Mouse (Mus musculus) lung, embryonic 15.5 days (tissue): ENCODE data around the gene Smyd3. TPM values are rescaled to one million over a fixed set of nuclear protein-coding genes. Genes with fewer than 3 reads are reported as not detected.
"Not testable (repeated sequence)": the region's sequence is repeated elsewhere in the genome, so short reads cannot be mapped to it uniquely, and the experiment has no call there.

Experiments
- ATAC-seq: fragments of 200-750 bp; cut with Nextera tagmentation; 2 replicates; pipeline ENCODE4 v1.8.0; 2017; ENCODE audit warnings: moderate number of reproducible peaks, borderline replicate concordance; ENCODE audit not compliant: low FRiP score, low TSS enrichment; ENCODE audit errors: extremely low read depth
- H3K27ac ChIP-seq: fragments of 300-500 bp; sonication (generic); 2 replicates; pipeline ENCODE4 v1.5.1; 2015; ENCODE audit warnings: moderate library complexity, mild to moderate bottlenecking, inconsistent platforms
- H3K27me3 ChIP-seq: fragments of 300-500 bp; sonication (generic); 2 replicates; pipeline ENCODE4 v1.6.1; 2015; ENCODE audit warnings: inconsistent platforms
- H3K36me3 ChIP-seq: fragments of 300-500 bp; sonication (generic); 2 replicates; pipeline ENCODE4 v1.6.1; 2015; ENCODE audit warnings: inconsistent platforms
- H3K4me1 ChIP-seq: fragments of 300-500 bp; sonication (generic); 2 replicates; pipeline ENCODE4 v1.6.1; 2015; ENCODE audit warnings: inconsistent platforms
- H3K4me2 ChIP-seq: fragments of 300-500 bp; sonication (generic); 2 replicates; pipeline ENCODE4 v1.6.1; 2015; ENCODE audit warnings: inconsistent platforms, mild to moderate bottlenecking, moderate library complexity
- H3K4me3 ChIP-seq: fragments of 300-500 bp; sonication (generic); 2 replicates; pipeline ENCODE4 v1.5.1; 2015; ENCODE audit warnings: mild to moderate bottlenecking, inconsistent platforms
- H3K9ac ChIP-seq: fragments of 300-500 bp; sonication (generic); 2 replicates; pipeline ENCODE4 v1.6.1; 2015; ENCODE audit warnings: inconsistent platforms
- H3K9me3 ChIP-seq: fragments of 300-500 bp; sonication (generic); 2 replicates; pipeline ENCODE4 v1.6.1; 2016; ENCODE audit warnings: inconsistent platforms
- WGBS: fragments of 180-500 bp; shearing (Covaris S2); methylation state at CpG from one replicate; pipeline ENCODE4 v1.1.7; 2015; 5-methylcytosine and 5-hydroxymethylcytosine counted together
- polyA plus RNA-seq: library from polyadenylated mRNA; unstranded; fragments of >200 nt; fragmentation: Nextera tagmentation; extraction: Ambion mirVana; gene quantifications from 2 replicates; pipeline ENCODE4 v1.2.1, GENCODE M21; 2015

The Smyd3 gene
- polyA plus RNA-seq, 1 experiment from 2014 or later = 18.3 TPM

- WGBS = 78% methylated on average over 8 of the region's 8 CpGs
- Histone ChIP-seq H3K36me3 (no peaks in the 10 kb centered on the region), H3K27ac (no peak overlapping the region), H3K9me3 (no peaks in the 10 kb centered on the region), H3K4me1 (no peaks in the 10 kb centered on the region), H3K9ac (no peak overlapping the region), H3K4me3 (no peak overlapping the region), H3K4me2 (no peak overlapping the region), H3K27me3 (no peaks in the 10 kb centered on the region)
- ATAC-seq = no peak
These were observed 347.3 kb downstream of the Smyd3 start for GRCm38 (mm10) chr1:179170555-179170954.

GRCm38 (mm10) chr1:179169749-179170148 lies 348.1 kb downstream of the Smyd3 start:
- no peak overlapping the region for H3K9ac ChIP-seq
- 48% methylated on average over 3 of the region's 3 CpGs for WGBS

GRCm38 (mm10) chr1:179169161-179169560 lies 348.7 kb downstream of the Smyd3 start:
- H3K4me1 ChIP-seq = no peaks in the 10 kb centered on the region
- H3K27me3 ChIP-seq = no peaks in the 10 kb centered on the region
- WGBS = 83% methylated on average over 10 of the region's 10 CpGs
- no peak overlapping the region for H3K27ac ChIP-seq
- no peaks in the 10 kb centered on the region for H3K36me3 ChIP-seq
- no peak overlapping the region for H3K9ac ChIP-seq
- no peak overlapping the region for H3K4me3 ChIP-seq
- H3K9me3 ChIP-seq = no peaks in the 10 kb centered on the region
- ATAC-seq = no peak
- H3K4me2 ChIP-seq = no peak overlapping the region

More at GRCm38 (mm10) chr1:179169749-179170148, 348.1 kb downstream of the Smyd3 start:
- no peaks in the 10 kb centered on the region for H3K9me3 ChIP-seq
- H3K4me1 ChIP-seq = no peaks in the 10 kb centered on the region
- H3K27ac ChIP-seq = no peak overlapping the region
- no peak overlapping the region for H3K4me2 ChIP-seq
- H3K27me3 ChIP-seq = no peaks in the 10 kb centered on the region
- ATAC-seq = 0 out of 2 replicates have a peak, but pooled peaks have one; percentile 35
- no peaks in the 10 kb centered on the region for H3K36me3 ChIP-seq
- H3K4me3 ChIP-seq = no peak overlapping the region

GRCm38 (mm10) chr1:179164219-179164618 lies 353.6 kb downstream of the Smyd3 start:
- not testable (repeated sequence) for H3K4me1 ChIP-seq, H3K9ac ChIP-seq, H3K4me2 ChIP-seq, H3K4me3 ChIP-seq, H3K27ac ChIP-seq, H3K36me3 ChIP-seq, ATAC-seq, H3K27me3 ChIP-seq, H3K9me3 ChIP-seq
- WGBS = 75% methylated on average over 5 of the region's 5 CpGs

GRCm38 (mm10) chr1:179162752-179163151 lies 355.1 kb downstream of the Smyd3 start:
- H3K9ac ChIP-seq, H3K27ac ChIP-seq, H3K4me1 ChIP-seq, ATAC-seq, H3K4me3 ChIP-seq, H3K9me3 ChIP-seq, H3K4me2 ChIP-seq, H3K36me3 ChIP-seq, H3K27me3 ChIP-seq: not testable (repeated sequence)
- 89% methylated on average over 1 of the region's 1 CpGs for WGBS

DNA sequence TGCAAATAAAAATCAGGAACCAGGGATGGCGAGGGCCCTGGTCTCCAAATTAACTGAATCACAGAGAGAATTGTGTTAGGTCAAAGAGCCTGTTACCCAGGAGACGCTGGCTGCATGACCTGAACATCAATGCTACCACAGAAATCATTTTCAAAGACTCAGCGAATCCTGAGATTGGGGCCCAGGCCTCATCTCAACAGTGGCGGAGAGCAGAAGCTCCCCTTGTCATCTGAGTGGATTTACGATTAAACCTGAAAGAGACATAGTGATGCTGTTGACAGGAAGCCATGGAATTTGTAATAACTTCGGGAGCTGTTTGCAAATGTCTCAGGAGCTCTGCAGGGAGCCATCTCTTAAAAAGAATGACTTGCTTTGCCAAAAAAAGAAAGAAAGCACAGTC lies 355.9 kb downstream of the Smyd3 start:
- no peak for ATAC-seq
- no peak overlapping the region for H3K4me3 ChIP-seq
- no peaks in the 10 kb centered on the region for H3K36me3 ChIP-seq
- H3K4me2 ChIP-seq = no peak overlapping the region
- H3K9ac ChIP-seq = no peak overlapping the region
- H3K9me3 ChIP-seq = no peaks in the 10 kb centered on the region
- H3K4me1 ChIP-seq = no peaks in the 10 kb centered on the region
- H3K27ac ChIP-seq = no peak overlapping the region
- H3K27me3 ChIP-seq = no peaks in the 10 kb centered on the region
- 50% methylated on average over 6 of the region's 6 CpGs for WGBS

GRCm38 (mm10) chr1:179160697-179161096 lies 357.1 kb downstream of the Smyd3 start:
- H3K9me3 ChIP-seq = no peaks in the 10 kb centered on the region
- H3K36me3 ChIP-seq = no peaks in the 10 kb centered on the region
- H3K4me1 ChIP-seq = no peaks in the 10 kb centered on the region
- H3K9ac ChIP-seq = no peak overlapping the region
- no peak for ATAC-seq
- H3K4me3 ChIP-seq = no peak overlapping the region
- no peaks in the 10 kb centered on the region for H3K27me3 ChIP-seq
- H3K4me2 ChIP-seq = no peak overlapping the region
- WGBS = 69% methylated on average over 3 of the region's 3 CpGs
- H3K27ac ChIP-seq = no peak overlapping the region

GRCm38 (mm10) chr1:179152376-179152775 lies 365.5 kb downstream of the Smyd3 start:
- no peak overlapping the region for H3K4me3 ChIP-seq
- no peaks in the 10 kb centered on the region for H3K9me3 ChIP-seq
- no peak overlapping the region; the same call in 1 of the 2 replicates for H3K4me2 ChIP-seq
- H3K9ac ChIP-seq = no peak overlapping the region
- WGBS = 42% methylated on average over 9 of the region's 9 CpGs
- 0 out of 2 replicates have a peak, but pooled peaks cover 9% of the 10 kb centered on the region for H3K4me1 ChIP-seq
- no peaks in the 10 kb centered on the region for H3K27me3 ChIP-seq
- no peak for ATAC-seq
- no peaks in the 10 kb centered on the region for H3K36me3 ChIP-seq
- H3K27ac ChIP-seq = no peak overlapping the region

DNA sequence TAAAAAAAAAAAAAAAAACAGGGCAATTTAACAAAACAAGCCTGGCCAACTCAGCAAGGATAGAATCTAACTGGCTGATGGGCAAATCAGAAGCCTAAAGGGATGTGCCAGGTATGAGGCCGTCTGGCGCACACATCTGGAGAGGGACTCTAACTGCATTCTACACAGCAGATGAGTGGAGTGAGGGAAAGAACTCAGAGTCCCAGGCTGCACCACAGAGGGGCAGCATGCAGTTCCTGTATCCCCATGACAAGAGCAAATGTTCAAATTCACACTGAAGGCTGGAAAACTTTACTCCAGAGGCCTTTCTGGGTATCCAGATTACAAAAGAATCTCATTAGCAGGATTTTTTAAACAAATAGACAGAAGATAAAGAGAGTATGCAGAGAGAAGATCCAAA lies 366.6 kb downstream of the Smyd3 start:
- Histone ChIP-seq H3K36me3 (no peaks in the 10 kb centered on the region), H3K27ac (no peak overlapping the region), H3K4me3 (no peak overlapping the region), H3K4me2 (no peak overlapping the region), H3K9me3 (no peaks in the 10 kb centered on the region), H3K9ac (no peak overlapping the region), H3K27me3 (no peaks in the 10 kb centered on the region), H3K4me1 (0 out of 2 replicates have a peak, but pooled peaks cover 9% of the 10 kb centered on the region)
- no peak for ATAC-seq
- 73% methylated on average over 2 of the region's 2 CpGs for WGBS

DNA sequence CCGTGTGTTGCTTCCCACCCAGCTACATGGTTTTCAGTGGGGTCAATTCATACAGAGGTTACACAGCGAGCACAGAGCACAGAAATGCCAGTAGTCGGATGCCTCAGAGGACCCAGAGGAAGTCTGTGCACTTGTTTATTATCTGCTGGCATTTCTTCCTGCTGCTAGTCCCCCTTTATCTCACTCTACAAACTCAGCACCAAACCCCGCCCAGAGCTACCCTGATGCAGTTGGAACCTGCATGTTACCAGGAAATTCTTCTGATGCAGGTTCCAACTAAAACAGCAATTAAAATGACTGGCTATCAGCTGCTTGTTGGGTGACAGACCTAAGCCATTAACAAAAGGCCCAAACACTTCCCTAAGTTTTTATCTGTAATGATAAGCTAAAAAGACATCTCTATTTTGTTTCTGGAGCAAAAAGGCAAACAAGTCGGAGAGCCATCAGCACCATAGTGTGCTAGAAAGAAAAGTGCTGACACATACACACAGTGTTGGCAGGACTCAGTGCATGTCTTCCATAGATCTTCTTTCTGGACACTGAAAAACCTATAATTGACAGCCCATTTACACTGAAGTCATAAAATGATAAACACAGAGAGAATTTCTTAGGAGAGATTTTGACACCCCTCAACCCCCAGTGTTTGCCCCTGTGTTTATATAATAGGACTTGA lies 368.2 kb downstream of the Smyd3 start:
- H3K4me1 ChIP-seq = 0 out of 2 replicates have a peak, but pooled peaks cover 9% of the 10 kb centered on the region
- no peak overlapping the region for H3K9ac ChIP-seq
- no peaks in the 10 kb centered on the region for H3K9me3 ChIP-seq
- H3K27me3 ChIP-seq = no peaks in the 10 kb centered on the region
- no peak overlapping the region for H3K27ac ChIP-seq
- H3K4me3 ChIP-seq = no peak overlapping the region
- H3K36me3 ChIP-seq = no peaks in the 10 kb centered on the region
- no peak overlapping the region for H3K4me2 ChIP-seq
- 47% methylated on average over 5 of the region's 5 CpGs for WGBS
- ATAC-seq = no peak

- no peaks in the 10 kb centered on the region for H3K4me1 ChIP-seq
- no peak for ATAC-seq
- H3K9me3 ChIP-seq = no peaks in the 10 kb centered on the region
- H3K36me3 ChIP-seq = no peaks in the 10 kb centered on the region
- no peaks in the 10 kb centered on the region for H3K27me3 ChIP-seq
- H3K27ac ChIP-seq = no peak overlapping the region
- H3K9ac ChIP-seq = no peak overlapping the region
- H3K4me2 ChIP-seq = no peak overlapping the region
- WGBS = 62% methylated on average over 9 of the region's 9 CpGs
- H3K4me3 ChIP-seq = no peak overlapping the region
These were observed 371.1 kb downstream of the Smyd3 start for GRCm38 (mm10) chr1:179146730-179147167.

DNA sequence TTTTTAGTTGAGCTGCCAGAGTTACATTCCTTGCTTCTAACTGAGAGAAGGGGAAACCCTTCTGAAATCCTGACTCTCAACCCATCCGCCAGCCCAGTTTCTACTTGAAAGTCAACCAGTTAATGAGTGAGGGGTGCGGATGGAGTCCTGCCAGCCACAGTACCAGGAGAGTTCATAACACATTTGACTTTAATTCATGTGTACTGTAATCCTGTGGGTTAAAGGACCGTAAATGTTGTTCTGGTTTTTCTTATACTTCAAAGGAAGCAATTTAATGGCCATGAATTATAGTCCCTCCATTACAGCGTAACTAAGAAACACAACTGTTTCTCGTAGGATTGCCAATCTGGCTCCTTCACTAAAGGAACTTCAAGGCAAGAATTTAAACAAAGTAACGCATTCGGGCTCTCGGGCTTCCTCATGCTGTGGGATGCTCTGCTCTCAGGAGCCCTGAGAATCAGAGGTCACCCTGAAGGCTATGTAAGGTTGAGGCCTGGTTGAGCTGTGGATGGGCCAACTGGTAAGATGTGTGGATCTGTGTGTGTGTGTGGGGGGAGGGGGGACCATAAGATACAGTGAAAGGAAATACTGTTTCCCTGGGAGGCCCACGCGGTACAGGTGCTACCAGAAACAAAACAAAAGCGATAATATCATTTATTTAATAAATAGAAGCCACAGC lies 374.5 kb downstream of the Smyd3 start:
- no peak overlapping the region for H3K4me2 ChIP-seq
- no peak overlapping the region for H3K4me3 ChIP-seq
- no peaks in the 10 kb centered on the region for H3K9me3 ChIP-seq
- ATAC-seq = no peak
- H3K9ac ChIP-seq = no peak overlapping the region
- no peaks in the 10 kb centered on the region for H3K36me3 ChIP-seq
- no peaks in the 10 kb centered on the region for H3K4me1 ChIP-seq
- H3K27ac ChIP-seq = no peak overlapping the region
- H3K27me3 ChIP-seq = no peaks in the 10 kb centered on the region
- 73% methylated on average over 11 of the region's 11 CpGs for WGBS
